Mouse (Mus musculus) gastrocnemius, adult 2 months (tissue): ENCODE results near the gene Cox11. TPM values are rescaled to one million over a fixed set of nuclear protein-coding genes. Genes with fewer than 3 reads are reported as not detected.

Experiments used
- DNase-seq: peaks from one replicate; pipeline ENCODE4 v3.0.0; 2022
- H3K27ac ChIP-seq: fragments of 200-600 bp; 2 replicates; pipeline ENCODE4 v1.8.1; 2022; ENCODE audit warnings: mild to moderate bottlenecking
- H3K4me3 ChIP-seq: fragments of 200-600 bp; 2 replicates; pipeline ENCODE4 v1.8.1; 2022; ENCODE audit warnings: mild to moderate bottlenecking, moderate library complexity
- CTCF ChIP-seq: fragments of 200-600 bp; IDR thresholded peaks from 2 replicates; pipeline ENCODE4 v1.8.1; 2022; ENCODE audit warnings: antibody characterized with exemption, mild to moderate bottlenecking, moderate library complexity
- intact Hi-C: fragments of 180-260 bp; cut with DNase I; formaldehyde crosslinking; loops from one replicate; pipeline ENCODE4 v1.15.1; 2025
- total RNA-seq, 2 experiments: library from RNA; stranded (reverse); gene quantifications; 2 replicates each; pipeline ENCODE4 v1.2.3; 2021

Gene Cox11
- total RNA-seq, 2 experiments from 2014 or later: 20.1 to 27.9 TPM

GRCm38 (mm10) chr11:90667325-90667724, 29.4 kb downstream of the Cox11 start:
- Histone ChIP-seq H3K27ac (no peak overlapping the region), H3K4me3 (no peak overlapping the region)
- no peak for TF ChIP-seq CTCF
- intact Hi-C loops: no loop called here
- DNase-seq: no peak

DNA sequence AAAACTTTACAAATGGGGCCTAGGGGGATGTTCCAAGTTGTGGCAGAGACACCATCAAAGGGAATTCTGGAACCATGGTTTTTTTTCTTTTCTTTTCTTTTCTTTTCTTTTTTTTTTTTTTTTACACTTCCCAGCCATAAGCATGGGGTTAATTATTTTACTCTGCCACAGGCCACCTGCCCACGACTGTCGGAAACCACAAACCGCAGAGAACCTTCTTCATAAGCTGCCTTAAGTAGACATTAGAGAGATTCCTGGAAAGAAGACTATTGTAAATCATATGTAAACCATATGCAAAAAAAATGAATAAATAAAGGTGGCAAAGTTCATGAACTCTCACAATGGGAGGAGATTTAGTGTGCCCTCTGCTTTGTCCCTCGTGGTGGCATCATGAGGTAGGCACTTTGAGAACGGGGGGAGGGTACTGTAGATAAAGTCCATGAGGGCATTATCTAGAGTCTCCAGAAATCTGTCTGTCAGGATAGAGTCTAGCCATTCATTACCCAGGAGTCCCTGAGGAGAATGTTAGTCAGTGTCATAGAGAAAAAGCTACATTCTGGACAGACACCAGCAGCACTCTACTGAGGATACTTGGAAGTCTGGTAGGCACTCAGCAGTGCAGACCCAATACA, 37.6 kb downstream of the Cox11 start:
- TF ChIP-seq CTCF: no peak
- no peak overlapping the region for H3K4me3 ChIP-seq
- no peak overlapping the region for H3K27ac ChIP-seq
- intact Hi-C loops: no loop called here
- no peak for DNase-seq

DNA sequence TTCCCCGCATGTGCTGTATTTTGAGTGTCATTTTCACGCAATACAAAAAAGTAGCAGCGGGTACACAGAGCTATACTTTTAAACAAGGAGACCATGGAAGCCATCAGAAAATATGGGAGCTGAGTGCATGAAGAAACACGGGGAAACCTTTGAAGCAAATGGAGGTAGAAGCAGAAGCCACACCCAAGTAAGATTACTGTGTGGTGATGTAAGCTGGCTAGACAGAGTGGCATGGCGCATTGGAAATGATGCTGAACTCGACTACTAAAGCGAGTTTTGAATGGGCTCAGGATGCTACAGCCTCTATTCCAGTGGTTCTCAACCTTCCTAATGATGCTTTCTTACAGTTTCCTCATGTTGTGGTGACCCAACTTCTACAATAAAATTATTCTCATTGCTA, 39.1 kb downstream of the Cox11 start:
- H3K4me3 ChIP-seq: no peak overlapping the region
- DNase-seq: no peak
- intact Hi-C loops: no loop called here
- H3K27ac ChIP-seq: no peak overlapping the region
- no peak for TF ChIP-seq CTCF

- no peak for TF ChIP-seq CTCF
- Histone ChIP-seq H3K4me3 (no peak overlapping the region), H3K27ac (no peak overlapping the region)
- intact Hi-C loops: no loop called here
- DNase-seq: no peak
These were observed 39.9 kb downstream of the Cox11 start for GRCm38 (mm10) chr11:90677771-90678288.

- no peak overlapping the region for H3K27ac ChIP-seq
- intact Hi-C loops: no loop called here
- no peak overlapping the region for H3K4me3 ChIP-seq
- TF ChIP-seq CTCF: no peak
- no peak for DNase-seq
These were observed 40.6 kb downstream of the Cox11 start for GRCm38 (mm10) chr11:90678582-90678981.

GRCm38 (mm10) chr11:90681171-90681570, 43.2 kb downstream of the Cox11 start:
- intact Hi-C loops: no loop called here
- H3K27ac ChIP-seq: no peak overlapping the region

GRCm38 (mm10) chr11:90684765-90685164, 46.8 kb downstream of the Cox11 start:
- H3K27ac ChIP-seq: no peak overlapping the region
- TF ChIP-seq CTCF: no peak
- no peak overlapping the region for H3K4me3 ChIP-seq
- no peak for DNase-seq
- intact Hi-C loops: no loop called here

More at GRCm38 (mm10) chr11:90681171-90681570, 43.2 kb downstream of the Cox11 start:
- no peak for TF ChIP-seq CTCF
- DNase-seq: no peak
- no peak overlapping the region for H3K4me3 ChIP-seq

DNA sequence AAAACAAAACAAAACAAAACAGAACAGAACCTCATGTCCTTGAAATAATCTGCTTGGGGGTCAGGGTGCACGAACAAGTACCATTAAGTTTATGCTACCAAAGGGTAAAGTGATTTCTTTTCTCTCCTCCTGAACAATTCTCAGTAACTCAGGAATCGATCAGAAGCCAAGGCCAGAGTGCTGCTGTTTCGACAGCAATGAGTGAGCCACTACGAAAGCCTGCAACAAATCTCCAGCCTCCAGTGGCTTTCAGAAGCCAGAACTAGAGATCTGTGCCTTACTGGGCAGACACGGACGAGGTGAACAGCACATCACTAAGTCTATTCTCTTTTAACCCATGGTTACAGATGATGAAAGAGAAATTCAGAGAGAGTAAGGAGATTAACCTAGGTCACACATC, 47.2 kb downstream of the Cox11 start:
- no peak for DNase-seq
- H3K27ac ChIP-seq: no peak overlapping the region
- no peak overlapping the region for H3K4me3 ChIP-seq
- no peak for TF ChIP-seq CTCF
- intact Hi-C loops: no loop called here

GRCm38 (mm10) chr11:90686287-90687025, 48.5 kb downstream of the Cox11 start:
- no peak for TF ChIP-seq CTCF
- no peak overlapping the region for H3K27ac ChIP-seq
- peak overlapping the region; percentile 90 for H3K4me3 ChIP-seq
- intact Hi-C loops: no loop called here
- no peak for DNase-seq

DNA sequence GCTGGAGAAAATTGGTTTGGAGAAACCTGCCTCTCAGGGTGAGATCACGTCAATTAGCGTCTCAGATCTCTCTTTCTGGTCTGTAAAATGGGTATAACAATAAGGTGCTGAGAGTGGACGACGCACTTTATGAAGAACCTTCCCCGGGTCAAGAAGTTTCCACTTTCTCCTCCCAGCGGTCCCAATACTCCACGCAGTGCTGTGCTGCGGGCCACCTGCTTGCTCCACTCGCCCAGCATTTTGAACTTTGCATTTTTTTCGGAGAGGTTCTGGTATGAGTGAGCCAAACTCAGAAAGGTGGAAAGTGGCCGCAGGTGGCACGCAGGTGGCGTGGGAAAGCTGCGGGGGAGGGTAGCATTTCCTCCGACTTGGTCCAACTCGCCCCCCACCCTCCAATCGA, 49.1 kb downstream of the Cox11 start:
- intact Hi-C loops: no loop called here
- no peak for DNase-seq
- Histone ChIP-seq H3K27ac (peak overlapping the region; percentile 86), H3K4me3 (peak overlapping the region; percentile 90)
- no peak for TF ChIP-seq CTCF

GRCm38 (mm10) chr11:90687460-90688416, 49.8 kb downstream of the Cox11 start, which contains the start of gene Tom1l1:
TSS of gene Tom1l1 (minus strand) at chr11:90688366.
- Histone ChIP-seq H3K27ac (peak within 1 kb of the TSS; percentile 86), H3K4me3 (peak within 1 kb of the TSS; percentile 90)
- DNase-seq: peak; percentile 93
- TF ChIP-seq CTCF: no peak
- intact Hi-C loops: no loop called here

GRCm38 (mm10) chr11:90690361-90690760, 52.4 kb downstream of the Cox11 start:
- no peak for DNase-seq
- Histone ChIP-seq H3K27ac (no peak overlapping the region), H3K4me3 (no peak overlapping the region)
- intact Hi-C loops: no loop called here
- TF ChIP-seq CTCF: no peak
